Mouse (Mus musculus) MEL (cell line): ENCODE measurements around the gene Cst13.

ENCODE experiments used
- EP300 ChIP-seq, 2 experiments: IDR thresholded peaks; 2 replicates each; pipeline ENCODE4 v1.6.1; 2011; ENCODE audit warnings: improper control_type of control experiment in 2 of 2, low read length in 2 of 2, low read depth in 1 of 2, mild to moderate bottlenecking in 1 of 2
- POLR2A ChIP-seq, 2 experiments: IDR thresholded peaks; 2 replicates each; pipeline ENCODE4 v1.6.1; 2011 to 2012; ENCODE audit warnings: low read length in 2 of 2, mild to moderate bottlenecking in 2 of 2, control low read depth in 1 of 2, improper control_type of control experiment in 1 of 2, low read depth in 1 of 2, moderate library complexity in 1 of 2; ENCODE audit not compliant: control insufficient read depth in 1 of 2, insufficient read depth in 1 of 2, poor library complexity in 1 of 2
- USF2 ChIP-seq, 2 experiments: IDR thresholded peaks; 2 replicates each; pipeline ENCODE4 v1.6.1; 2011 to 2012; ENCODE audit warnings: improper control_type of control experiment in 2 of 2, low read length in 2 of 2, borderline replicate concordance in 1 of 2, inconsistent platforms in 1 of 2, low read depth in 1 of 2, mild to moderate bottlenecking in 1 of 2; ENCODE audit not compliant: insufficient read depth in 1 of 2

GRCm38 (mm10) chr2:148868959-148869358 is 49.1 kb downstream of the Cst13 start:
- no peak for TF ChIP-seq USF2 (IDR thresholded peaks at IDR 0.05; ENCODE audit: borderline replicate concordance in 1 of 2, insufficient read depth in 1 of 2, low read depth in 1 of 2, low read length in 2 of 2)
- TF ChIP-seq POLR2A (IDR thresholded peaks at IDR 0.05; ENCODE audit: control insufficient read depth in 1 of 2, insufficient read depth in 1 of 2, low read depth in 1 of 2, low read length in 2 of 2, poor library complexity in 1 of 2) = no peak
- no peak for TF ChIP-seq EP300 (IDR thresholded peaks at IDR 0.05; ENCODE audit: low read depth in 1 of 2, low read length in 2 of 2)
